Mouse (Mus musculus): Measurements from ENCODE around the gene Camk2d.

GRCm38 (mm10) chr3:126598329-126598676 is 2.2 kb downstream of the Camk2d start:
- TF ChIP-seq CTCF (IDR thresholded peaks at IDR 0.05; ENCODE audit: insufficient read depth, low read depth, low read length) (no peak), POLR2A (IDR thresholded peaks at IDR 0.05; ENCODE audit: insufficient read depth, low read depth, low read length) (no peak)

All from olfactory bulb, adult 2 months (tissue).